Mouse (Mus musculus) neutrophil, adult 65 days (primary cell): Measurements from ENCODE around the gene Vwc2l. TPM values are rescaled to one million over a fixed set of nuclear protein-coding genes. Genes with fewer than 3 reads are reported as not detected.

ENCODE experiments used
- total RNA-seq: library from RNA; stranded (reverse); gene quantifications from 2 replicates; pipeline ENCODE4 v1.2.4, GENCODE M21; 2023

The Vwc2l gene
- total RNA-seq: not detected in 2 replicates

DNA sequence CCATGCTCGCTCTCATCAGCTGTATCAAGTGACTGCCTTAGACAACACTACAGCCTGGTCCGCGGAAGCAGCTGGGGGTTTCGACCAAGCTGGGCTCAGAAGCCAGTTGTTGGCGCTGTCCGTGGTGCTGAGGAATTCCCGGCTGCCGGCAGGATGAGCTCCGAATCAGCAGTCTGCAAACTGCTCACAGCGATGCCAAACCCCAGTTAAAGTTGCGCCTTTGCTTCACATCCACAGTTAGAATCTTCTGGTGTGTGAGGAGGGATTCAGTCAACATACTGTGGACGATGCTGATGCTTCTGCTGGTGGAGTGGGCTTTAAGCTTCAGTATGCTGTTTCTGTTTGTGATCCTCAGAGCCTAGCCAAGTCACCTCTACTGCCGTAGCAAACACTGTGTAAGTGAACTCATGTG is at the start of gene Vwc2l:
Gene Vwc2l (plus strand): TSS at position 61 of the 412 bp plus-strand sequence.

